Mouse (Mus musculus): ENCODE data around the gene Ttll12.

DNA sequence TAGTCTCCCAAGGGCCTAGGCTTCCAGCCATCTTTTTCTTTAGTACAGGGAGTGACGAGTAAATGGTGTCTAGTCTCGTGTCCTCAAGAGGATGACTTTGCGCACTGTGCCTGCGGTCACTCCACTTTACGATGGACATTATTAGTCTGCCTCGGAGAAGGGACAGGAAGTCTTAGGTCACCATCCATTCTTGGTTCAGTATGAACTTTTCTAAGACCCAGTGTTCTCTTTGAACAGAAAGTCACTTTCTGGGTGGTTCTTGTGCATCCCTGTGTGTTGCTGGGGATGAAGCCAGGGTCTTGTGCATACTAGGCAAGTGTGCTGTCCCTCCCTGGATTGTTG lies 59.1 kb downstream of the Ttll12 start:
- TF ChIP-seq CTCF (IDR thresholded peaks at IDR 0.05 in 2 of 3, conservative IDR thresholded peaks at IDR 0.05 in 1 of 3; ENCODE audit: control insufficient read depth in 1 of 3, insufficient read depth in 1 of 3, low read depth in 2 of 3, low read length in 3 of 3, poor library complexity in 1 of 3, severe bottlenecking in 1 of 3) = no peak
- no peak for TF ChIP-seq CHD2 (IDR thresholded peaks at IDR 0.05; ENCODE audit: low read length)
- TF ChIP-seq SIN3A (IDR thresholded peaks at IDR 0.05; ENCODE audit: low read length) = no peak
- no peak for TF ChIP-seq POLR2A (IDR thresholded peaks at IDR 0.05; ENCODE audit: control insufficient read depth in 1 of 2, insufficient read depth in 1 of 2, low read depth in 1 of 2, low read length in 2 of 2, poor library complexity in 1 of 2)
- no peak for TF ChIP-seq NRF1 (IDR thresholded peaks at IDR 0.05; ENCODE audit: insufficient read depth, low read depth, low read length, poor library complexity, severe bottlenecking)
- TF ChIP-seq ZNF384 (IDR thresholded peaks at IDR 0.05; ENCODE audit: low read depth, low read length) = no peak
- no peak for TF ChIP-seq EP300 (IDR thresholded peaks at IDR 0.05; ENCODE audit: low read depth in 1 of 2, low read length in 2 of 2)
